Mouse (Mus musculus): ENCODE results near the gene Ggn.

- TF ChIP-seq CTCF (IDR thresholded peaks at IDR 0.05; ENCODE audit: low read depth, low read length) (no peak), GATA2 (IDR thresholded peaks at IDR 0.05; ENCODE audit: borderline replicate concordance, low read depth, low read length) (no peak), POLR2AphosphoS5 (IDR thresholded peaks at IDR 0.05; ENCODE audit: insufficient replicate concordance, low read depth, low read length) (no peak), GATA1 (IDR thresholded peaks at IDR 0.05; ENCODE audit: borderline replicate concordance, low read length) (no peak), TAL1 (conservative IDR thresholded peaks at IDR 0.05; ENCODE audit: low read depth, low read length) (no peak)
Observed at GRCm38 (mm10) chr7:29172390-29173016, 2.5 kb downstream of the Ggn start.

Measured in G1E (cell line).